Mouse (Mus musculus): ENCODE results near the gene Hmgcl.
"Not testable (repeated sequence)": the region's sequence is repeated elsewhere in the genome, so short reads cannot be mapped to it uniquely, and the experiment has no call there.

Hmgcl gene

GRCm38 (mm10) chr4:135926861-135927260 is 19.4 kb upstream of the Hmgcl start:
- no peak for ATAC-seq (ENCODE audit: low TSS enrichment)

- no peak for ATAC-seq (ENCODE audit: low TSS enrichment)
Observed at GRCm38 (mm10) chr4:135928376-135928775, 17.9 kb upstream of the Hmgcl start.

GRCm38 (mm10) chr4:135929405-135929804 is 16.8 kb upstream of the Hmgcl start:
- ATAC-seq (ENCODE audit: low TSS enrichment): no peak

GRCm38 (mm10) chr4:135929828-135930227 is 16.4 kb upstream of the Hmgcl start:
- no peak for ATAC-seq (ENCODE audit: low TSS enrichment)

GRCm38 (mm10) chr4:135930239-135930638 is 16.0 kb upstream of the Hmgcl start:
- ATAC-seq (ENCODE audit: low TSS enrichment): no peak

DNA sequence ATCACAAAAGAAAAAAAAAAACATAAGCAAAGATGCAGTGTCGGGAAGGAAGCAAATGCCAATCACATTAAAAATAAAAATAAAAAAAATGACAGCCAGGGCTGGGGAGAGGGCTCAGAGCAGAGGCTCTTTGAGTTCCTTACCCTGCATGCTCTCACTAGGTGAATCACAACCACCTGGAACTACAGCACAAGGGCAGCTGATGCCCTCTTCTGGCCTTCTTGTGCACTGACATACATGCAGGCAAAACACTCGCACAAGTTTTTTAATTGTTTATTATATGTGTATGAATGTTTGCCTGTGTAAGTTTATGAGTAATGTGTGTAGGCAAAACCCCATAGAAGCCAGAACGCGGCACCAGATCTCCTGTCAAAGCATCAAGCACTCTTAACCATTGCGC is 14.4 kb upstream of the Hmgcl start:
- no peak for ATAC-seq (ENCODE audit: low TSS enrichment)

- ATAC-seq (ENCODE audit: low TSS enrichment): peak; percentile 31; the same call in 1 of the 2 replicates
Observed at GRCm38 (mm10) chr4:135934708-135935500, 11.3 kb upstream of the Hmgcl start.

- ATAC-seq (ENCODE audit: low TSS enrichment): no peak
Observed at GRCm38 (mm10) chr4:135935502-135935901, 10.7 kb upstream of the Hmgcl start.

- ATAC-seq (ENCODE audit: low TSS enrichment): no peak
Observed at GRCm38 (mm10) chr4:135938858-135939257, 7.4 kb upstream of the Hmgcl start.

GRCm38 (mm10) chr4:135941026-135941425 is 5.2 kb upstream of the Hmgcl start:
- ATAC-seq (ENCODE audit: low TSS enrichment): not testable (repeated sequence)

DNA sequence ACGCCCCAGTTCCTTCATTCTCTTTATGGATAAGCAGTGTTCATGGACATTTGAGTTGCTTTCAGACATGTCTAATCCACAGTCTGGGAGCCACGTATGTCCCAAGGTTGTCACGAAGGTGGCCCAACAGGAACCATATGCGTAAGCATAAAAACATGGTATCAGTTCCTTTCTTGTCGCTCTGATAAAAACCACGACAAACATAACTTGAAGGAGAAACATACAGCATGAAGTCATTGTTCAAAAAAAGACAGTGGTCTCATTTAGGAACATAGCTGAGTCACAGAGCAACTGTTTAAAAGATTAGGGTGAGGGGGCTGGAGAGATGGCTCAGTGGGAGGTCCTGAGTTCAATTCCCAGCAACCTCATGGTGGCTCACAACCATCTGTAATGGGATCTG is 4.1 kb upstream of the Hmgcl start:
- no peak for ATAC-seq (ENCODE audit: low TSS enrichment)

DNA sequence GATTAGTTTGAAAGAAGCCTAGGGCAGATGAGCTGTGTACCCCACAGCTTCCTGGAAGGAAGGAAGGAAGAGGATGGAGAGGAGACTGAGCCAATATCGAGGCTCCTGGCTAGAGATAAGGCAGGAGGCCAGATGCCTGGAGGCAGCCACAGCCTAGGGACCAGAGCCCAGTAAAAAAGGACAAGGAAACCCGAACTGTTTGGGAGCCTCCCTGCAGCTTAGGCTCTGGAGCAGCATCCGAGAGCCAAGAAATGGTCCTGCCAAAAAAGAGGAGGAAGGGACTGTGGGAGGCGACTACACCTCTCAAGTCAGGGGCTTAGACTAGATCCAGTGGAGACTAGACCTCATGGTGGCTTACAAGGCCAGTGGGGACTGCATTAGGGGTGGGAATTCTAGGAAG is 2.9 kb upstream of the Hmgcl start:
- no peak for ATAC-seq (ENCODE audit: low TSS enrichment)

DNA sequence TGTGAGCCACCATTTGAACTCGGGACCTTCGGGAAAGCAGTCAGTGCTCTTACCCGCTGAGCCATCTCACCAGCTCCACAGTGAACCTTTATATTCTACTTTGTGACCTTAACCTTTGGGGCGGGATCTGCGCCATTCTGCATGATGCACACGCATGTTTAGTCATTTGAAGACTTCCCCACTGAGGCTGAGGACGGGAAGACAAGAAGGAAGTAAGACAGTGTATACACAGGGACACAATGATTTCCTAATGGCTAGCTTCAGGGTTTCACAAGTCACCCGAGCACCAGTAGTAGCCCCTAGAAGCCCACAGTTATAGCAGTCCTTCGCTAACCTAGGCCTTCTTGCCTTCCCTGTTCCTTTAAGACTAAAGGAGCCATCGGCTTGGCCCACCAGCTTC is 542 bp upstream of the Hmgcl start:
- ATAC-seq (ENCODE audit: low TSS enrichment): no peak

- ATAC-seq (ENCODE audit: low TSS enrichment): peak; percentile 42
Observed at GRCm38 (mm10) chr4:135946659-135947301, 532 bp downstream of the Hmgcl start.

DNA sequence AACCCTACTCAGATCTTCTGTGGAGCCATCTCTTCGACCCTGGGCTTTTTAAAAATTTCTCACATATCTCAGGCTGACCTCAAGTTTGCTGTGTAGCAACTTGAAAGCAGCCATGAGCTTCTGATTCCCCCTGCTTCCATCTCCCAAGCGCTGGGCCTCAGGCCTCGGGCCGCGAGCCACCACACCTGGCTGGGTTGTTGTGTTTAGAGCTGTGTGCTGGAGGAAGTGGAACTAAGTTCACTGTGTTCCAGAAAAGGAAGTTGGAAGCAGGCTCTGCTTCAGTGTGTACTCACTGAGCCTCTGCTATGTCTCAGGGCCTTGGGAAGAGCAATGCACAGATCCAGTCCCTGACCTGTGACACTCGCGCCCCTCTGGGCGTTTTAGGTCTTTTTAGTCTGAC is 1.9 kb downstream of the Hmgcl start:
- no peak for ATAC-seq (ENCODE audit: low TSS enrichment)

DNA sequence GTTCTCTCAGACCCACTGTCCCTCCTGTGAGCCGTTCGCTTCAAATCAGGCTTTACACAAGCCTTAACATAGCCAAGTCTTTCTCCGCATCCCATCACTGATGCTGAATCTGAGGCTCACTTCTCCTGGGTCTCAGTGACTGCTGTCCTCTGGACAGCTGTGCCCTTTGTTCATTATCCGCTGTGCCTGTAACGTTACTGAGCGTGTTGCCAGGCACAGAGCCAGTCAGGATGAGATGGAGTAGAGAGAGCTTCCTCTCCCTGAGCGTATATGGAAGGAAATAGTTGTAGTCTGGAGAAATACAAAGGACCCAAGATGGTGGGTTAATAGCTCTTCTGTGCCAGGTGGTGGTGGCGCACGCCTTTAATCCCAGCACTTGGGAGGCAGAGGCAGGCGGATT is 3.2 kb downstream of the Hmgcl start:
- no peak for ATAC-seq (ENCODE audit: low TSS enrichment)

- ATAC-seq (ENCODE audit: low TSS enrichment): no peak
Observed at GRCm38 (mm10) chr4:135949911-135950310, 3.7 kb downstream of the Hmgcl start.

DNA sequence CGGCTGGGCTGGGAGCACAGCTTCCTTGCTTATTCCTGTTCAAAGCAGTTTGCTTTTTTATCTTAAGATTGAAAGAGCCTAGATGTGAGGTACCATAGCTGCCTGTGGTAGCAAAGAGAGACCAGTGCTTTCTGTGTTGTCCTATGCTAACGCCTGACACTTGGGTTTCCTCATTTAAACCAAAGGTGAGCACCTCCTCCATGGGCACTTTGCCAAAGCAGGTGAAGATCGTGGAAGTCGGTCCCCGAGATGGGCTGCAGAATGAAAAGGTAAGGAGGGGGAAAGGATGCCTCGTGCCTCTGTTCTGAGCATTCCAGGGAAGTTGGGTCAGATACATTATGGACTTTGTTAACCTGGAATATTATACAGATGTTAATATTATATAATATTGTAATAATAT is 4.1 kb downstream of the Hmgcl start:
- ATAC-seq (ENCODE audit: low TSS enrichment): no peak

GRCm38 (mm10) chr4:135951505-135951904 is 5.3 kb downstream of the Hmgcl start:
- ATAC-seq (ENCODE audit: low TSS enrichment): no peak

DNA sequence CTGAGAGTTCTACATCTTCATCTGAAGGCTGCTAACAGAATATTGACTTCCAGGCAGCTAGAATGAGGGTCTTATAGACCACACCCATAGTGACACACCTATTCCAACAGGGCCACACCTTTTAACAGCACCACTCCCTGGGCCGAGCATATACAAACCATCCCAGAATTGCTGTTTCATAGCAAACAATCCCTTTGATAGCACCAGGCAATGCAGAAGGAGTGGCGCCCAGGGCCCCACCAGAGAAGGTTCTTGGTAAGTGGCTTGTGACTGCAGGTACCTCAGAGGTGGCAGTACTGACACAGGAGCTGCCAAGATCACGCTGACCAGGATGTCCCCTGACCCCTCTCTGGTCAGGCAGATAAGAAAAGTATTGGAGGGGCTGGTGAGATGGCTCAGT is 6.9 kb downstream of the Hmgcl start:
- no peak for ATAC-seq (ENCODE audit: low TSS enrichment)

- peak; percentile 51; the same call in 1 of the 2 replicates for ATAC-seq (ENCODE audit: low TSS enrichment)
Observed at GRCm38 (mm10) chr4:135954241-135954640, 8.0 kb downstream of the Hmgcl start.

GRCm38 (mm10) chr4:135955886-135956285 is 9.6 kb downstream of the Hmgcl start:
- no peak for ATAC-seq (ENCODE audit: low TSS enrichment)

DNA sequence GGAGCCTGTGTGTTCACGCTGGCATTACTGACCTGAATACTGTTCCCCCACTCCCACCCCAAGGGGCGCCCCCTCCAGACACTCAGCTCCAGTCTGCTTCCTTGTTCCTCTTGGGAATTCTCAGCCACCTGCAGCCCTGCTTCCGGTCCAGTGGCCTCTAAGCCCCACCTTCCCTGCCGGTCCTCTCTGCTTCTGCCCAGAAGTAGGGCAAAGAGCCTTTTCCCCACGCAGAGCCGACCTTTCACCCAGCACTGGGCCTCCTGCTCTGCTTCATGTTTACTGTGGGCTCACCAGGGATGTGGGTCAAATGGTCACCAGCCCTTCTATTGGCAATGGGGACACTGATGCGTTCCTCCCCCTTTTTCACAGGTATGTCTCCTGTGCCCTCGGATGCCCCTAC is 12.1 kb downstream of the Hmgcl start:
- ATAC-seq (ENCODE audit: low TSS enrichment): no peak
